Mouse (Mus musculus): ENCODE measurements at regions not wholly inside any gene's neighbourhood (a gene's known extent, or its start where the extent isn't known, plus 50 kb on each side); places are given as distances from the start of the nearest gene placed in this dataset.

- no peak for DNase-seq (ENCODE audit: low read depth, low spot score)
Measured at GRCm38 (mm10) chr8:26804901-26805341, 172.2 kb upstream of the Zfp703 start.

- no peak for DNase-seq (ENCODE audit: low read depth, low spot score)
Measured at GRCm38 (mm10) chr8:26805371-26805821, 171.7 kb upstream of the Zfp703 start.

- peak; percentile 57 for DNase-seq (ENCODE audit: low read depth, low spot score)
Measured at GRCm38 (mm10) chr8:26808111-26808651, 168.9 kb upstream of the Zfp703 start.

GRCm38 (mm10) chr8:26808771-26809170 lies 168.4 kb upstream of the Zfp703 start:
- no peak for DNase-seq (ENCODE audit: low read depth, low spot score)

- DNase-seq (ENCODE audit: low read depth, low spot score): no peak
Measured at GRCm38 (mm10) chr8:26809943-26810342, 167.2 kb upstream of the Zfp703 start.

GRCm38 (mm10) chr8:26811533-26812236 lies 165.4 kb upstream of the Zfp703 start:
- peak; percentile 58 for DNase-seq (ENCODE audit: low read depth, low spot score)

GRCm38 (mm10) chr8:26813198-26813815 lies 163.8 kb upstream of the Zfp703 start:
- DNase-seq (ENCODE audit: low read depth, low spot score): no peak

GRCm38 (mm10) chr8:26815020-26815584 lies 162.0 kb upstream of the Zfp703 start:
- no peak for DNase-seq (ENCODE audit: low read depth, low spot score)

GRCm38 (mm10) chr8:26816977-26817376 lies 160.1 kb upstream of the Zfp703 start:
- DNase-seq (ENCODE audit: low read depth, low spot score): peak; percentile 89

GRCm38 (mm10) chr8:26824189-26824941 lies 152.8 kb upstream of the Zfp703 start:
- no peak for DNase-seq (ENCODE audit: low read depth, low spot score)

- DNase-seq (ENCODE audit: low read depth, low spot score): no peak
Measured at GRCm38 (mm10) chr8:26828311-26828909, 148.7 kb upstream of the Zfp703 start.

- no peak for DNase-seq (ENCODE audit: low read depth, low spot score)
Measured at GRCm38 (mm10) chr8:26829313-26829712, 147.8 kb upstream of the Zfp703 start.

GRCm38 (mm10) chr8:26831148-26831547 lies 146.0 kb upstream of the Zfp703 start:
- no peak for DNase-seq (ENCODE audit: low read depth, low spot score)

GRCm38 (mm10) chr8:26831790-26832189 lies 145.3 kb upstream of the Zfp703 start:
- DNase-seq (ENCODE audit: low read depth, low spot score): no peak

- DNase-seq (ENCODE audit: low read depth, low spot score): no peak
Measured at GRCm38 (mm10) chr8:26832546-26832945, 144.6 kb upstream of the Zfp703 start.

- DNase-seq (ENCODE audit: low read depth, low spot score): no peak
Measured at GRCm38 (mm10) chr8:26833297-26833696, 143.8 kb upstream of the Zfp703 start.

GRCm38 (mm10) chr8:26833784-26834183 lies 143.3 kb upstream of the Zfp703 start:
- no peak for DNase-seq (ENCODE audit: low read depth, low spot score)

GRCm38 (mm10) chr8:26834604-26835003 lies 142.5 kb upstream of the Zfp703 start:
- no peak for DNase-seq (ENCODE audit: low read depth, low spot score)

GRCm38 (mm10) chr8:26835076-26835475 lies 142.0 kb upstream of the Zfp703 start:
- DNase-seq (ENCODE audit: low read depth, low spot score): no peak

GRCm38 (mm10) chr8:26835616-26836015 lies 141.5 kb upstream of the Zfp703 start:
- DNase-seq (ENCODE audit: low read depth, low spot score): no peak

GRCm38 (mm10) chr8:26836552-26836951 lies 140.6 kb upstream of the Zfp703 start:
- no peak for DNase-seq (ENCODE audit: low read depth, low spot score)

Measured in telencephalon, adult 2 months (tissue).